In the genomic region with DNA sequence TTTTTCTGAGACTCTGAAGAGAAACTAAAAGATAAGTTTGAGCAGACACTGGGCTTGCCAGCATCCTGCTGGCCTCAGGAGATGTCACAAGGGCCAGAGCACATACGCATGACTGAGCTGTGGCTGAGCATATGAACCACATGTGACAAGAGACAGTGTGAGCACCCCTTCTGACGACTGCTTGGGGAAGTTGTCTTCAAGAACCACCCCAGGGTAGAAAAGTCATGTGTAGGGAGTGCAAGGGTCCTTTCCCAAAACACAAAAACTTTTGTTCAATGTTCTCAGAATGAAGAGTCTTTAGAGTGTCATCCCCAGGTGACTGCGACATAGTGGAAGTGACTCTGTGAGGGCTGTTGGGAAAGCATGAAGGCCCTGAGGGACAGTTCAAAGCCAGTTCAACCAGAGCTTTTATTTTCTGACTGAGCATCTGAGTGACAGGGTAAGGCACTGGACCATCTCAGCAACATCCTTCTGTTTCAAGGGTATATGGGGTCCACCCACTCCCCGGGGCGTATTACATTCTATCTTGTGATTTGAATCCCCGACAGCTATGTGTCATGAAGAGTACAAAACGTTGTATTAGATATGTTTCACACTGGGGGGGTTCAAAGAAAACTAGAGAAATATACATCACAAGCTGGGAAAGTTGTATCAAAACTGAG, we compare ENCODE assay signal across 16 mouse cellular contexts. TPM values are rescaled to one million over a fixed set of nuclear protein-coding genes. Genes with fewer than 3 reads are reported as not detected.
DNase-seq lines count a peak whose midpoint lies in the region; ATAC-seq and TF ChIP-seq lines count a peak whose summit lies in the region.
"Had no signal": no experiment of that assay in that cellular context is flagged by ENCODE, and none has a peak within 500 bp of the region (broad histone marks: within the 10 kb centered on the region; RNA-seq: fewer than 3 reads in every experiment).

No protein-coding gene starts in this region.

- peak; percentile 33 for DNase-seq in heart, embryonic 10.5 days (ENCODE audit: low spot score)
- DNase-seq in heart, postnatal 4 days: no peak
- peak; percentile 49 for DNase-seq in 416B (ENCODE audit: low read depth)
- peak; percentile 45 for DNase-seq in brain, adult 2 months (ENCODE audit: low read depth, low spot score)
- no peak for DNase-seq in left cerebral cortex, postnatal 14 days (ENCODE audit: low spot score in 2 of 2)
- DNase-seq in cerebellum, postnatal 4 days (ENCODE audit: low spot score in 2 of 2): no peak
- no peak for DNase-seq in thymus, adult 2 months
- DNase-seq: adrenal gland, postnatal 25 days; cerebellum, adult 18-20 months; gastrocnemius, adult 2 months; midbrain, embryonic 14.5 days had no signal

- no peak for TF ChIP-seq POLR2A in thymus, adult 2 months (IDR thresholded peaks at IDR 0.05; ENCODE audit: control insufficient read depth, extremely low read depth, insufficient read depth, low read length, poor library complexity)

- peaks cover 9% of the 10 kb centered on the region; the same call in 1 of the 2 replicates for H3K4me1 ChIP-seq in heart, embryonic 10.5 days
- H3K4me1 ChIP-seq in thymus, adult 2 months (replicated peaks; ENCODE audit: control insufficient read depth, insufficient read depth, low read length): 0 out of 2 replicates have a peak, but pooled peaks cover 5% of the 10 kb centered on the region
- H3K4me1 ChIP-seq: heart, embryonic 15.5 days; hindbrain, embryonic 15.5 days; limb, embryonic 15.5 days had no signal

- no peaks in the 10 kb centered on the region for H3K27me3 ChIP-seq in heart, embryonic 10.5 days (ENCODE audit: insufficient read depth, poor library complexity, severe bottlenecking)
- H3K27me3 ChIP-seq in thymus, adult 2 months (ENCODE audit: control insufficient read depth, insufficient read depth, low read length): no peaks in the 10 kb centered on the region
- H3K27me3 ChIP-seq: heart, embryonic 15.5 days; hindbrain, embryonic 15.5 days; limb, embryonic 15.5 days had no signal

- no peak overlapping the region for H3K27ac ChIP-seq in heart, embryonic 10.5 days
- no peak overlapping the region for H3K27ac ChIP-seq in thymus, adult 2 months (ENCODE audit: control insufficient read depth, insufficient read depth, low read length)
- H3K27ac ChIP-seq: heart, embryonic 15.5 days; hindbrain, embryonic 15.5 days; kidney, postnatal 0 days; limb, embryonic 15.5 days had no signal

- peak; percentile 90 for ATAC-seq in neutrophil, adult 5-6 weeks (ENCODE audit: extremely low read depth, insufficient number of reproducible peaks, low FRiP score, poor library complexity, severe bottlenecking)

- 82% methylated on average over 7 of the region's 7 CpGs for WGBS in heart, embryonic 10.5 days
- WGBS in thymus, adult 2 months: 78% methylated on average over 7 of the region's 7 CpGs

- H3K4me3 ChIP-seq in heart, embryonic 10.5 days: no peak overlapping the region
- H3K4me3 ChIP-seq in thymus, adult 2 months (ENCODE audit: control insufficient read depth, insufficient read depth, low read length): no peak overlapping the region
- H3K4me3 ChIP-seq: gastrocnemius, adult 2 months; heart, embryonic 15.5 days; hindbrain, embryonic 15.5 days; limb, embryonic 15.5 days had no signal

- no peaks in the 10 kb centered on the region for H3K36me3 ChIP-seq in heart, embryonic 10.5 days
- no peaks in the 10 kb centered on the region for H3K36me3 ChIP-seq in thymus, adult 2 months (ENCODE audit: control insufficient read depth, insufficient read depth, low read length)
- H3K36me3 ChIP-seq: heart, embryonic 15.5 days; hindbrain, embryonic 15.5 days; limb, embryonic 15.5 days had no signal

- no peak for TF ChIP-seq CTCF in thymus, adult 2 months (IDR thresholded peaks at IDR 0.05; ENCODE audit: borderline replicate concordance, control insufficient read depth, extremely low read depth, insufficient read depth, low read length, poor library complexity)

- H3K9me3 ChIP-seq in heart, embryonic 10.5 days: no peaks in the 10 kb centered on the region
- H3K9me3 ChIP-seq: heart, embryonic 15.5 days; hindbrain, embryonic 15.5 days; limb, embryonic 15.5 days had no signal

- intact Hi-C loops in left cerebral cortex, postnatal 14 days (cut with DNase I): no loop called here

RNA-seq across cellular contexts. Expression of gene Ric1, which starts 35.4 kb away (rescaled TPM):
- polyA plus RNA-seq in heart, embryonic 10.5 days (2016; fragmentation: Nextera tagmentation; extraction: Ambion mirVana): 6.6 and 8.9 TPM in 2 replicates
- total RNA-seq in heart, postnatal 4 days (2021): 10 to 100 TPM; 25.5 to 28.0 TPM
- total RNA-seq in neutrophil, adult 5-6 weeks (2017): 49.6 and 51.6 TPM in 2 replicates
- 10 to 100 TPM; 40.4 to 40.6 TPM for total RNA-seq in left cerebral cortex, postnatal 14 days (2021)
- polyA plus RNA-seq in thymus, adult 2 months (2012; rRNA removed): 19.4 and 21.1 TPM in 2 replicates

Comparison
In these comparisons a context has a peak if more than half of its experiments do, and no peak if none do; other contexts are left out.
1. DNase-seq: peak in heart, embryonic 10.5 days (single experiment), 416B (single experiment) and brain, adult 2 months (single experiment); none in heart, postnatal 4 days (single experiment), left cerebral cortex, postnatal 14 days (0 of 2), cerebellum, postnatal 4 days (0 of 2) and thymus, adult 2 months (single experiment).